Mouse (Mus musculus) hindbrain, embryonic 10.5 days (tissue): Measurements from ENCODE around the gene Barx1. TPM values are rescaled to one million over a fixed set of nuclear protein-coding genes. Genes with fewer than 3 reads are reported as not detected.

Experiments used
- DNase-seq: peaks from one replicate; pipeline ENCODE4 v3.0.0-alpha.2; 2017; ENCODE audit warnings: low spot score
- H3K27ac ChIP-seq: fragments of 300-500 bp; sonication (generic); 2 replicates; pipeline ENCODE4 v1.5.1; 2016; ENCODE audit warnings: mild to moderate bottlenecking, moderate library complexity
- H3K27me3 ChIP-seq: fragments of 300-500 bp; sonication (generic); 2 replicates; pipeline ENCODE4 v1.6.1; 2016; ENCODE audit warnings: mild to moderate bottlenecking; ENCODE audit not compliant: poor library complexity, insufficient read depth, severe bottlenecking
- H3K36me3 ChIP-seq: fragments of 300-500 bp; sonication (generic); 2 replicates; pipeline ENCODE4 v1.6.1; 2016; ENCODE audit warnings: mild to moderate bottlenecking, moderate library complexity
- H3K4me1 ChIP-seq: fragments of 300-500 bp; sonication (generic); replicated peaks from 2 replicates; pipeline ENCODE4 v1.6.1; 2016; ENCODE audit warnings: mild to moderate bottlenecking
- H3K4me3 ChIP-seq: fragments of 300-500 bp; sonication (generic); 2 replicates; pipeline ENCODE4 v1.5.1; 2016; ENCODE audit warnings: mild to moderate bottlenecking, moderate library complexity
- H3K9me3 ChIP-seq: fragments of 300-500 bp; sonication (generic); 2 replicates; pipeline ENCODE4 v1.6.1; 2016; ENCODE audit warnings: mild to moderate bottlenecking, moderate library complexity
- WGBS: fragments of 180-500 bp; shearing (Covaris S2); methylation state at CpG from one replicate; pipeline ENCODE4 v1.1.7; 2016; 5-methylcytosine and 5-hydroxymethylcytosine counted together
- polyA plus RNA-seq: library from polyadenylated mRNA; unstranded; fragments of >200 nt; fragmentation: Nextera tagmentation; extraction: Ambion mirVana; gene quantifications from 2 replicates; pipeline ENCODE4 v1.2.1, GENCODE M21; 2016

Barx1 gene
- polyA plus RNA-seq = 2.9 TPM in 2 replicates

DNA sequence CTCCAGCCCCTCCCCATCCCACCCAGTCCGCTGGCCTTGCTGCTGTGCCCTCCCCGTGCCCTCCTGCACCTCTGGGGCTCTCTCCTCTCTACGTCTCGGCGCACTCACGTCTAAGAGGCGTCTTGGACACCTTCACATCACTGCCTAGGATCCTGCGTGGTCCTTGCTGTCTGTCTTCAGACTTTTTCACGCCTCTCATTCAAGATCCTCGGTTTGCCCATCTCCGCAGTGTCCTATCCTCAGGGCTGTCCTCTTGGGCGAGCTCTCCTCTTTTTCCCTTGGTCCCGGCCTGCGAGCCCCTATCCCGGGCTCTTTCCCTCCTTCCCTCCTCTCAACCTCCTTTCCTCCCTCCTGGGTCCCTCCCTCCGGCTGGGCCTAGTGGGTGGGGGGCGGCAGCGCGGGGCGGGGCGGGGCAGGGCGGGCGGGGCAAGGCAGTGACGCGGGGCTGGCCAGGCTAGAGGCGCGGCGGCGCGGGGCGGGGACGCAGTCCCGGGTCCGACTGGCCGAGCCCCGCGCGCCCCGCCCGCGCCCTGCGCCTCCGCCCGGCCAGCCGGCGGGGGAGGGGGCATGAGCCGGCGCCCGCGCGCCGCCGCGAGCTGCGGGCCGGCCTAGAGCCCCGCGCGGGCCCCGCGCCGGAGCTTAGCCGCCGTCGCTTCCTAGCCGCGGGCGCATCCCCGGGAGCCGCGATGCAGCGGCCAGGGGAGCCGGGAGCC is at the start of gene Barx1:
TSS of gene Barx1 (plus strand) at position 568 of the 713 bp plus-strand sequence.
- peak; percentile 54 for DNase-seq
- no peaks in the 10 kb centered on the region for H3K9me3 ChIP-seq
- H3K36me3 ChIP-seq = no peaks in the 10 kb centered on the region
- peaks cover 39% of the 10 kb centered on the region for H3K4me1 ChIP-seq
- peak within 1 kb of the TSS; percentile 55 for H3K4me3 ChIP-seq
- H3K27ac ChIP-seq = peak within 1 kb of the TSS; percentile 29; the same call in 1 of the 2 replicates
- H3K27me3 ChIP-seq = peaks cover 100% of the 10 kb centered on the region
- 2% methylated on average over 72 of the region's 73 CpGs for WGBS

DNA sequence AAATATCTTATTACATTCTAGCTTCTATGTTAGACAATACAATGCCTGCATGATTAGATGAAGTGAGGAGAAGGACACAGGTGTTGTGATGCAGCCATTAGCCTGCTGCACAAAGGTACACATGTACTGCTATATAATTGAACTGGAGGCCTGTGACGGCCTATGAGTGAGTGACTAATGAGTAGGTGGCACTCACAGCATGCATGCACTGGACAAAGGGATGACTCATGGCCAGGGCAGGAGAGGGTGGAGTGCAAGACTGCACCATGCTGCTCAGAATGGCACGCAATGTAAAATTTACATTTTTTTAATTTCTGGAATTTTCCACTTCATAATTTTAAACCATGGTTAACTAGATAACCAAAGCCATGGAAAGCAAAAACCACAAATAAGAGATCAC is 48.3 kb upstream of the Barx1 start:
- H3K4me1 ChIP-seq = no peaks in the 10 kb centered on the region
- no peak for DNase-seq
- H3K4me3 ChIP-seq = no peak overlapping the region
- WGBS = 89% methylated on average over 2 of the region's 2 CpGs
- no peak overlapping the region for H3K27ac ChIP-seq
- H3K36me3 ChIP-seq = peaks cover 6% of the 10 kb centered on the region; the same call in 1 of the 2 replicates
- peaks cover 20% of the 10 kb centered on the region for H3K9me3 ChIP-seq
- H3K27me3 ChIP-seq = no peaks in the 10 kb centered on the region

GRCm38 (mm10) chr13:48617774-48618173 is 45.0 kb upstream of the Barx1 start:
- H3K27ac ChIP-seq = no peak overlapping the region
- peaks cover 20% of the 10 kb centered on the region for H3K9me3 ChIP-seq
- H3K36me3 ChIP-seq = peaks cover 6% of the 10 kb centered on the region; the same call in 1 of the 2 replicates
- H3K27me3 ChIP-seq = no peaks in the 10 kb centered on the region
- no peak overlapping the region for H3K4me3 ChIP-seq
- DNase-seq = no peak
- H3K4me1 ChIP-seq = no peaks in the 10 kb centered on the region

DNA sequence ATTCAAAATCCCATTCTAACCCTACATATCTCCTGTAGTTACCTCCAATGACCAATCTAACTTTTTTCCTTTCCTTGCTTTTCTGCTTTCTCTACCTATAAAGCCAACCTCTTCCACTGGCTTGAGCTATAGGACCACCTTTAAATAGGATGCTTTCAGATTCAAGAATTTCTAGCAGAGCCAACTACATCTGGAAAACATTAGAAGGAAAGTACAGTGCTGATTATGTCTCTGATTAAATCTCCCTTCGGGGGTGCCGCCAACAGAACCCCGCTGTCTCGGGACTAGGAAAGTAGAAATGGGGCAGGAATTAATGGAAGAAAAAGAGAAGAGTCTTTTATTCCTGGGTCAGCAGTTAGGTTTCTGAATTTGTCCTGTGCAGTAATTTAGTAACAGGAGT is 43.9 kb upstream of the Barx1 start:
- H3K9me3 ChIP-seq = peaks cover 20% of the 10 kb centered on the region
- H3K4me3 ChIP-seq = no peak overlapping the region
- H3K4me1 ChIP-seq = no peaks in the 10 kb centered on the region
- H3K27ac ChIP-seq = no peak overlapping the region
- H3K36me3 ChIP-seq = peaks cover 6% of the 10 kb centered on the region; the same call in 1 of the 2 replicates
- no peaks in the 10 kb centered on the region for H3K27me3 ChIP-seq
- 69% methylated on average over 4 of the region's 4 CpGs for WGBS
- DNase-seq = no peak

DNA sequence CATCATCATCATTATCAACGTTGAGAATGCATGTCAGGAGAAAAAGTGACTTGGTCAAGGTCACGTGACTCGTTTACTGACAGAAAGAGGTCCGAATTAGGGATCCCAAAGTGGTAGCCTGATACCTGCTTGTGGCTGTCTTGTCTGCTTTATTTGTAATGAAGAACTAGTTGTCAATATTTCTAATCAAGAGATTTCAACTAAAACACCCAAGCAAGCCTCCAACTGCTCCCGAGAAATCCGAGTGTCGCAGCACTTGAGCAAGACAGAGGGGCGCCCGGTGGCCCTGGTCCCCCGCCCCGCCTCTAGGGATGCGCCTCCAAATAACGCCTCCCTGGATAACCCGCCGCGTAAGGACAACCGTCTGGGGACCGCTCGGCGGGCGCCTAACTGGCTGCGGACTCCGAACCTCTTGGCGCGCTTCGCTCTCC is 37.8 kb upstream of the Barx1 start:
- peak overlapping the region; percentile 93 for H3K27ac ChIP-seq
- H3K9me3 ChIP-seq = no peaks in the 10 kb centered on the region
- peaks cover 12% of the 10 kb centered on the region for H3K27me3 ChIP-seq
- no peaks in the 10 kb centered on the region for H3K36me3 ChIP-seq
- no peak for DNase-seq
- H3K4me3 ChIP-seq = peak overlapping the region; percentile 73
- peaks cover 15% of the 10 kb centered on the region; the same call in 1 of the 2 replicates for H3K4me1 ChIP-seq
- 3% methylated on average over 26 of the region's 26 CpGs for WGBS

- H3K4me3 ChIP-seq = peak within 1 kb of the TSS; percentile 73
- peaks cover 12% of the 10 kb centered on the region for H3K27me3 ChIP-seq
- H3K9me3 ChIP-seq = no peaks in the 10 kb centered on the region
- peaks cover 15% of the 10 kb centered on the region; the same call in 1 of the 2 replicates for H3K4me1 ChIP-seq
- peak; percentile 97 for DNase-seq
- no peaks in the 10 kb centered on the region for H3K36me3 ChIP-seq
- H3K27ac ChIP-seq = peak within 1 kb of the TSS; percentile 93
- 3% methylated on average over 76 of the region's 76 CpGs for WGBS
Observed at GRCm38 (mm10) chr13:48625433-48626184, 37.2 kb upstream of the Barx1 start, which contains the start of gene Ptpdc1. Gene Ptpdc1 (minus strand): TSS chr13:48625664.

- no peaks in the 10 kb centered on the region for H3K9me3 ChIP-seq
- no peak overlapping the region for H3K4me3 ChIP-seq
- no peak overlapping the region for H3K27ac ChIP-seq
- no peaks in the 10 kb centered on the region for H3K36me3 ChIP-seq
- H3K4me1 ChIP-seq = no peaks in the 10 kb centered on the region
- peaks cover 4% of the 10 kb centered on the region for H3K27me3 ChIP-seq
- WGBS = 80% methylated on average over 5 of the region's 5 CpGs
- DNase-seq = no peak
Observed at GRCm38 (mm10) chr13:48631691-48632090, 31.1 kb upstream of the Barx1 start.

DNA sequence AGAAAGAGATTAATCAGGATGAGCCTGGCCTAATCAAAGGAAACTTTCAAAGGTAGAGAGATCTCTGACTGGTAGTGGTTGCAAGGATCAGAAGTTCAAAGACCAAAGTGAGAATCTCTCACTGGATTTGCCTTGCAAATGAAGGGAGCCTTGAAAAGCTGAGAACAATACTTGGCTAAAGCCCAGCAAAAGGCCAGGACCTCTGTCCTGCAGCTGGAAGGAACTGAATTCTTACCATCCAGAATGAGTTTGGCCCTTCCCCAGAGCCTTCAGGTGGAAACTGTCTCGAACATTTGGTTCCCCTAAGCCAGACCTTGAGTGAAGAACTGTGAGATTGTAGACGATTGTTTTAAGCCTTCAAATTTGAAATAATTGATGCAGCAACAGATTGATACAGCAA is 25.1 kb upstream of the Barx1 start:
- Histone ChIP-seq H3K4me1 (peaks cover 12% of the 10 kb centered on the region), H3K4me3 (no peak overlapping the region), H3K36me3 (no peaks in the 10 kb centered on the region), H3K27me3 (no peaks in the 10 kb centered on the region), H3K27ac (no peak overlapping the region), H3K9me3 (no peaks in the 10 kb centered on the region)
- 56% methylated on average over 2 of the region's 2 CpGs for WGBS
- DNase-seq = no peak

- peak; percentile 61 for DNase-seq
- Histone ChIP-seq H3K4me3 (no peak overlapping the region), H3K9me3 (no peaks in the 10 kb centered on the region), H3K4me1 (peaks cover 12% of the 10 kb centered on the region), H3K27ac (no peak overlapping the region), H3K36me3 (no peaks in the 10 kb centered on the region), H3K27me3 (no peaks in the 10 kb centered on the region)
Observed at GRCm38 (mm10) chr13:48639570-48639969, 23.2 kb upstream of the Barx1 start.

DNA sequence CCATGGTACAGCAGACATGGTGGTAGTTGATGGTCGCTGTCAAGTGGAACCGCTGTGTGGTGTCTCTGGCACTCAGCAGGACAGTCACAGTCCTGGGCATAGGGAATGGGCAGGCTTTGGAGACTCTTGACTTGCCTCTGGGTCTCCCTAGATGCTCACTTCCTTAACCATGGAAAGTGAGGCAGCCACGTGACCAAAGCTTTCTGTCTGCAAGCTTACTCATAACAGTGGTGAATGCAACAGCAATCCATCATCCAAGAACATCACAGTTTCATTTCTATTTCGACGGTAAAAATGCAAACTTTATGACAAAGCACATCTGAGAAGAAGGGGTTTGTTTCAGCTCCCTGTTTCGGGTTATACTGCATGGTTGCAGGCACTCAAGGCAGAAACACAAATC is 19.7 kb upstream of the Barx1 start:
- H3K27ac ChIP-seq = no peak overlapping the region
- no peak for DNase-seq
- H3K4me1 ChIP-seq = peaks cover 4% of the 10 kb centered on the region; the same call in 1 of the 2 replicates
- no peaks in the 10 kb centered on the region for H3K36me3 ChIP-seq
- no peak overlapping the region for H3K4me3 ChIP-seq
- 83% methylated on average over 6 of the region's 6 CpGs for WGBS
- H3K9me3 ChIP-seq = no peaks in the 10 kb centered on the region
- H3K27me3 ChIP-seq = no peaks in the 10 kb centered on the region

DNA sequence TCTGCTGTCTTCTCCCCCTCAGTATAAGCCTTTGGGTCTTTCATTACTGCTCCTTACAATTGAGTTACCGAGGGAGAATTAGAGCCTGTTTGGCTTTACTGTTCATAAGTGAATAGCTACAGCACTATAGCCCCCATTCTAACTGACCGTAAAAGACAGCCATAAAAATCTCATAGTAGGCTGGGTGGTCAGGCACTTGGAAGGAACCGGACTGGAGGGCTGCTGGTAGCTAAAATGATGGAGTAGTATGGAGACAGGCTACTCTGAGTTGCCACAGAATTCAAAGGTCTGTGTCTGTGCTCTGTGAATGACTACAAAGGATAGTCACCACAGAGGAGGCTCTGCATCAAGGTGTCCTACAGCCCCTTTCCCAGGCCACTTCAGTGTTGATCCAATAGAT is 18.8 kb upstream of the Barx1 start:
- no peaks in the 10 kb centered on the region for H3K4me1 ChIP-seq
- no peaks in the 10 kb centered on the region for H3K9me3 ChIP-seq
- H3K27me3 ChIP-seq = no peaks in the 10 kb centered on the region
- H3K36me3 ChIP-seq = no peaks in the 10 kb centered on the region
- H3K4me3 ChIP-seq = no peak overlapping the region
- 88% methylated on average over 3 of the region's 3 CpGs for WGBS
- no peak for DNase-seq
- no peak overlapping the region for H3K27ac ChIP-seq

DNA sequence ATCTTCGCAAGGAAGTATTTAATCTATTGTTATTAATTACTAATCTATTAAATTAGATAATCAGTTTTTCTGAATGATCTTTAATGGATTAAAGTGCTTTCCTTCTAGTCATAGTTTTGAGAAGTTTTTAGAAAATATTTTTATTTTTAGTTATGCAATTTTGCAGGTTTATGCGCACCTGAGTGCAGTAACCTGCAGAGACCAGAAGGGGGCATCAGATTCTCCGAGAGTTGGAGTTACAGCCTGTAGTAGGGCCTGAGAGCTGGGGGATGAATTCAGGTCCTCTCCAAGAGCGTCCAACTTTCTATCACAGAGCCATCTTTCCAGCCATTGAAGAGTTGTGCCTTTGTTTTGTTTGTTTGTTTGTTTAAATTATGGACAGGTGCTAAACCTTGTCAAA is 16.1 kb upstream of the Barx1 start:
- H3K4me1 ChIP-seq = no peaks in the 10 kb centered on the region
- no peak for DNase-seq
- H3K27me3 ChIP-seq = no peaks in the 10 kb centered on the region
- no peaks in the 10 kb centered on the region for H3K9me3 ChIP-seq
- H3K4me3 ChIP-seq = no peak overlapping the region
- 91% methylated on average over 4 of the region's 4 CpGs for WGBS
- H3K36me3 ChIP-seq = no peaks in the 10 kb centered on the region
- no peak overlapping the region for H3K27ac ChIP-seq

- H3K27me3 ChIP-seq = peaks cover 35% of the 10 kb centered on the region
- H3K4me1 ChIP-seq = no peaks in the 10 kb centered on the region
- H3K4me3 ChIP-seq = no peak overlapping the region
- DNase-seq = no peak
- WGBS = 0% methylated on average over 1 of the region's 1 CpGs
- no peak overlapping the region for H3K27ac ChIP-seq
- no peaks in the 10 kb centered on the region for H3K9me3 ChIP-seq
- H3K36me3 ChIP-seq = no peaks in the 10 kb centered on the region
Observed at GRCm38 (mm10) chr13:48650615-48651014, 12.2 kb upstream of the Barx1 start.
